Comparison of ENCODE assay signal across 28 mouse cellular contexts in genomic region chr13:84968943-84969342, GRCm38 (mm10).
DNase-seq lines count a peak whose midpoint lies in the region; ATAC-seq and TF ChIP-seq lines count a peak whose summit lies in the region.
"Had no signal": no experiment of that assay in that cellular context is flagged by ENCODE, and none has a peak within 500 bp of the region (broad histone marks: within the 10 kb centered on the region; RNA-seq: fewer than 3 reads in every experiment).

No protein-coding gene starts in this region.

- no peaks in the 10 kb centered on the region for H3K27me3 ChIP-seq in hindbrain, postnatal 0 days (ENCODE audit: insufficient read depth, low read length)
- H3K27me3 ChIP-seq in hindbrain, embryonic 16.5 days (replicated peaks; ENCODE audit: control insufficient read depth, insufficient read depth, low read length) = no peaks in the 10 kb centered on the region
- H3K27me3 ChIP-seq in midbrain, embryonic 11.5 days (ENCODE audit: control insufficient read depth, insufficient read depth, low read length) = no peaks in the 10 kb centered on the region
- H3K27me3 ChIP-seq in midbrain, postnatal 0 days (ENCODE audit: insufficient read depth, low read length) = no peaks in the 10 kb centered on the region
- no peaks in the 10 kb centered on the region for H3K27me3 ChIP-seq in neural tube, embryonic 12.5 days (replicated peaks)
- H3K27me3 ChIP-seq: embryonic facial prominence, embryonic 13.5 days; heart, embryonic 12.5 days; hindbrain, embryonic 15.5 days; intestine, embryonic 15.5 days had no signal

- H3K4me1 ChIP-seq in hindbrain, postnatal 0 days (ENCODE audit: insufficient read depth, low read length) = no peaks in the 10 kb centered on the region
- no peaks in the 10 kb centered on the region for H3K4me1 ChIP-seq in hindbrain, embryonic 16.5 days (ENCODE audit: control insufficient read depth, insufficient read depth, low read depth, low read length)
- no peaks in the 10 kb centered on the region for H3K4me1 ChIP-seq in midbrain, embryonic 11.5 days (ENCODE audit: control insufficient read depth, insufficient read depth, low read length)
- H3K4me1 ChIP-seq in midbrain, postnatal 0 days (ENCODE audit: insufficient read depth, low read length) = no peaks in the 10 kb centered on the region
- no peaks in the 10 kb centered on the region; the same call in 1 of the 2 replicates for H3K4me1 ChIP-seq in neural tube, embryonic 12.5 days
- H3K4me1 ChIP-seq: embryonic facial prominence, embryonic 13.5 days; heart, embryonic 12.5 days; hindbrain, embryonic 15.5 days; intestine, embryonic 15.5 days had no signal

- no peak overlapping the region for H3K27ac ChIP-seq in hindbrain, postnatal 0 days
- H3K27ac ChIP-seq in hindbrain, embryonic 16.5 days (ENCODE audit: low read depth, low read length) = no peak overlapping the region
- H3K27ac ChIP-seq in midbrain, embryonic 11.5 days (ENCODE audit: low read depth, low read length) = no peak overlapping the region
- no peak overlapping the region for H3K27ac ChIP-seq in midbrain, postnatal 0 days (ENCODE audit: low read depth, low read length)
- H3K27ac ChIP-seq in neural tube, embryonic 12.5 days = no peak overlapping the region
- H3K27ac ChIP-seq: embryonic facial prominence, embryonic 13.5 days; forebrain, embryonic 10.5 days; hindbrain, embryonic 15.5 days; intestine, embryonic 15.5 days; liver, embryonic 14.5 days; macrophage had no signal

- no peaks in the 10 kb centered on the region for H3K36me3 ChIP-seq in hindbrain, postnatal 0 days (ENCODE audit: insufficient read depth, low read length)
- H3K36me3 ChIP-seq in hindbrain, embryonic 16.5 days (ENCODE audit: control insufficient read depth, insufficient read depth, low read length) = no peaks in the 10 kb centered on the region
- no peaks in the 10 kb centered on the region for H3K36me3 ChIP-seq in midbrain, embryonic 11.5 days (ENCODE audit: control insufficient read depth, insufficient read depth, low read length)
- H3K36me3 ChIP-seq in midbrain, postnatal 0 days (ENCODE audit: insufficient read depth, low read length) = no peaks in the 10 kb centered on the region
- H3K36me3 ChIP-seq in neural tube, embryonic 12.5 days = no peaks in the 10 kb centered on the region
- H3K36me3 ChIP-seq: embryonic facial prominence, embryonic 13.5 days; forebrain, embryonic 10.5 days; heart, embryonic 12.5 days; hindbrain, embryonic 15.5 days; intestine, embryonic 15.5 days had no signal

- H3K9ac ChIP-seq in hindbrain, postnatal 0 days (replicated peaks; ENCODE audit: low read length) = no peak overlapping the region
- no peak overlapping the region for H3K9ac ChIP-seq in hindbrain, embryonic 16.5 days (ENCODE audit: low read depth, low read length)
- H3K9ac ChIP-seq in midbrain, embryonic 11.5 days (ENCODE audit: low read length) = no peak overlapping the region
- H3K9ac ChIP-seq in midbrain, postnatal 0 days (replicated peaks; ENCODE audit: low read length, poor library complexity, severe bottlenecking) = no peak overlapping the region
- no peak overlapping the region for H3K9ac ChIP-seq in neural tube, embryonic 12.5 days
- H3K9ac ChIP-seq: embryonic facial prominence, embryonic 13.5 days; heart, embryonic 12.5 days; hindbrain, embryonic 15.5 days; intestine, embryonic 15.5 days; liver, embryonic 14.5 days had no signal

- no peaks in the 10 kb centered on the region for H3K9me3 ChIP-seq in hindbrain, postnatal 0 days (ENCODE audit: low read length)
- no peaks in the 10 kb centered on the region for H3K9me3 ChIP-seq in hindbrain, embryonic 16.5 days (ENCODE audit: control insufficient read depth, low read length)
- no peaks in the 10 kb centered on the region for H3K9me3 ChIP-seq in midbrain, embryonic 11.5 days (ENCODE audit: control insufficient read depth, low read length)
- H3K9me3 ChIP-seq in midbrain, postnatal 0 days (ENCODE audit: low read length) = no peaks in the 10 kb centered on the region
- no peaks in the 10 kb centered on the region for H3K9me3 ChIP-seq in neural tube, embryonic 12.5 days
- H3K9me3 ChIP-seq: embryonic facial prominence, embryonic 13.5 days; forebrain, embryonic 10.5 days; hindbrain, embryonic 15.5 days; intestine, embryonic 15.5 days had no signal

- H3K4me2 ChIP-seq in hindbrain, postnatal 0 days (ENCODE audit: low read depth, low read length) = no peak overlapping the region
- no peak overlapping the region for H3K4me2 ChIP-seq in hindbrain, embryonic 16.5 days (ENCODE audit: low read length)
- no peak overlapping the region for H3K4me2 ChIP-seq in midbrain, embryonic 11.5 days
- no peak overlapping the region for H3K4me2 ChIP-seq in midbrain, postnatal 0 days (ENCODE audit: low read depth, low read length, poor library complexity, severe bottlenecking)
- H3K4me2 ChIP-seq in neural tube, embryonic 12.5 days (replicated peaks) = no peak overlapping the region
- H3K4me2 ChIP-seq: embryonic facial prominence, embryonic 13.5 days; heart, embryonic 12.5 days; hindbrain, embryonic 15.5 days; intestine, embryonic 15.5 days had no signal

- WGBS in hindbrain, postnatal 0 days = 24% methylated on average over 7 of the region's 7 CpGs
- 29% methylated on average over 7 of the region's 7 CpGs for WGBS in hindbrain, embryonic 16.5 days
- 43% methylated on average over 7 of the region's 7 CpGs for WGBS in midbrain, embryonic 11.5 days
- WGBS in midbrain, postnatal 0 days = 20% methylated on average over 7 of the region's 7 CpGs
- 41% methylated on average over 7 of the region's 7 CpGs for WGBS in neural tube, embryonic 12.5 days

- no peak for TF ChIP-seq CTCF in hindbrain, postnatal 0 days (IDR thresholded peaks at IDR 0.05; ENCODE audit: low read depth)
- TF ChIP-seq CTCF in midbrain, postnatal 0 days (IDR thresholded peaks at IDR 0.05) = no peak

- no peak overlapping the region for H3K4me3 ChIP-seq in hindbrain, postnatal 0 days (ENCODE audit: low read length)
- H3K4me3 ChIP-seq in hindbrain, embryonic 16.5 days (ENCODE audit: low read length) = no peak overlapping the region
- no peak overlapping the region for H3K4me3 ChIP-seq in midbrain, embryonic 11.5 days (ENCODE audit: low read depth, low read length)
- no peak overlapping the region for H3K4me3 ChIP-seq in midbrain, postnatal 0 days (ENCODE audit: low read depth, low read length)
- no peak overlapping the region for H3K4me3 ChIP-seq in neural tube, embryonic 12.5 days
- H3K4me3 ChIP-seq: embryonic facial prominence, embryonic 13.5 days; forebrain, embryonic 10.5 days; heart, embryonic 12.5 days; hindbrain, embryonic 15.5 days; intestine, embryonic 15.5 days had no signal

- intact Hi-C loops in left cerebral cortex, postnatal 4 days (cut with DNase I) = no loop called here

- no peak for ATAC-seq in hindbrain, postnatal 0 days
- ATAC-seq in hindbrain, embryonic 16.5 days = no peak
- no peak for ATAC-seq in midbrain, embryonic 11.5 days (ENCODE audit: low FRiP score)
- ATAC-seq in midbrain, postnatal 0 days (ENCODE audit: low FRiP score) = no peak
- ATAC-seq in neural tube, embryonic 12.5 days (ENCODE audit: low FRiP score, low read depth) = peak; percentile 68; the same call in 1 of the 2 replicates
- ATAC-seq: intestine, embryonic 15.5 days had no signal

- DNase-seq in hindbrain, postnatal 0 days (ENCODE audit: low spot score) = peak; percentile 5
- peak; percentile 83 for DNase-seq in midbrain, embryonic 11.5 days (ENCODE audit: low spot score, missing footprints)
- no peak for DNase-seq in midbrain, postnatal 0 days (ENCODE audit: low spot score)
- no peak for DNase-seq in neural tube, embryonic 10.5 days (ENCODE audit: extremely low spot score, low spot score)
- DNase-seq in left cerebral cortex, postnatal 4 days = no peak
- DNase-seq: adrenal gland, postnatal 25 days; B cell, adult 2 months; cerebellum, adult 18-20 months; cerebellum, postnatal 10 days; gastrocnemius, postnatal 14 days; heart, adult 18-20 months; heart, postnatal 4 days; kidney, postnatal 10 days; layer of hippocampus, adult 9-11 months; liver; lung, adult 2 months; lung, postnatal 10 days; thymus, adult 2 months; thymus, postnatal 4 days had no signal

Comparison
In these comparisons a context has a peak if more than half of its experiments do, and no peak if none do; other contexts are left out.
1. DNase-seq: peak in hindbrain, postnatal 0 days (single experiment) and midbrain, embryonic 11.5 days (single experiment); none in midbrain, postnatal 0 days (single experiment), neural tube, embryonic 10.5 days (single experiment) and left cerebral cortex, postnatal 4 days (single experiment).